Mouse (Mus musculus): ENCODE measurements at regions not wholly inside any gene's neighbourhood (a gene's known extent, or its start where the extent isn't known, plus 50 kb on each side); places are given as distances from the start of the nearest gene placed in this dataset.

GRCm38 (mm10) chr9:31971801-31972628 is 58.8 kb upstream of the Barx2 start:
- 13% methylated on average over 7 of the region's 7 CpGs for WGBS
- Histone ChIP-seq H3K4me3 (replicated peaks; ENCODE audit: insufficient read depth, low read depth, low read length) (no peak overlapping the region), H3K27ac (ENCODE audit: insufficient read depth, low read length) (no peak overlapping the region), H3K4me1 (ENCODE audit: control insufficient read depth, insufficient read depth, low read length) (peaks cover 4% of the 10 kb centered on the region; the same call in 1 of the 2 replicates), H3K27me3 (ENCODE audit: control insufficient read depth, insufficient read depth, low read length) (no peaks in the 10 kb centered on the region; the same call in 1 of the 2 replicates)
- TF ChIP-seq CTCF (IDR thresholded peaks at IDR 0.05; ENCODE audit: borderline replicate concordance, insufficient read depth, low read depth, low read length) (peak; percentile 77), POLR2A (IDR thresholded peaks at IDR 0.05; ENCODE audit: borderline replicate concordance, insufficient read depth, low read length) (no peak)
- DNase-seq, result peak; percentile 47 to 55

DNA sequence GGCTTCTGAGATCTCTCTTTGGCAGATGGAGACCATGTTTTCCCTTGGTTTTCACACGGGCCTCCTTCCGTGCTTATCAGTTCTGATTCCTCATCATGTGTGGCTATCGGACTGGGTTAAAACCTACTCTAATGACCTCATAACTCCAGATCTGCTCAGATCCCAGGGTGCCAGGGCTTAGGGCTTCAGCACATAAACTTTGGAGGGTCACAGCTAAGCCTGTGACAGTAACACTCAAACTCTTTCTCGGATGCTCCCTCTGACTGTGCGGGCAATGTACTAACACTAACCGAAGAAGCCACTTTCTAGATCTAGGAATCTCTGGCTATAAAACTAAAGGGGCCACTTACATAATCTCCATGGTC is 59.3 kb upstream of the Barx2 start:
- H3K27ac ChIP-seq (ENCODE audit: insufficient read depth, low read length), result no peak overlapping the region
- peaks cover 4% of the 10 kb centered on the region; the same call in 1 of the 2 replicates for H3K4me1 ChIP-seq (ENCODE audit: control insufficient read depth, insufficient read depth, low read length)
- 40% methylated on average over 6 of the region's 6 CpGs for WGBS
- H3K4me3 ChIP-seq (replicated peaks; ENCODE audit: insufficient read depth, low read depth, low read length), result no peak overlapping the region
- no peaks in the 10 kb centered on the region; the same call in 1 of the 2 replicates for H3K27me3 ChIP-seq (ENCODE audit: control insufficient read depth, insufficient read depth, low read length)
- no peak for DNase-seq
- no peak for TF ChIP-seq CTCF (IDR thresholded peaks at IDR 0.05; ENCODE audit: borderline replicate concordance, insufficient read depth, low read depth, low read length)
- TF ChIP-seq POLR2A (IDR thresholded peaks at IDR 0.05; ENCODE audit: borderline replicate concordance, insufficient read depth, low read length), result no peak

GRCm38 (mm10) chr9:31976191-31976590 is 62.9 kb upstream of the Barx2 start:
- no peaks in the 10 kb centered on the region; the same call in 1 of the 2 replicates for H3K27me3 ChIP-seq (ENCODE audit: control insufficient read depth, insufficient read depth, low read length)
- no peak for TF ChIP-seq CTCF (IDR thresholded peaks at IDR 0.05; ENCODE audit: borderline replicate concordance, insufficient read depth, low read depth, low read length)
- no peak for TF ChIP-seq POLR2A (IDR thresholded peaks at IDR 0.05; ENCODE audit: borderline replicate concordance, insufficient read depth, low read length)

GRCm38 (mm10) chr9:31978071-31978470 is 64.8 kb upstream of the Barx2 start:
- Histone ChIP-seq H3K27me3 (ENCODE audit: control insufficient read depth, insufficient read depth, low read length) (no peaks in the 10 kb centered on the region; the same call in 1 of the 2 replicates), H3K4me3 (replicated peaks; ENCODE audit: insufficient read depth, low read depth, low read length) (no peak overlapping the region), H3K4me1 (ENCODE audit: control insufficient read depth, insufficient read depth, low read length) (no peaks in the 10 kb centered on the region), H3K27ac (ENCODE audit: insufficient read depth, low read length) (no peak overlapping the region)
- 93% methylated on average over 2 of the region's 2 CpGs for WGBS
- no peak for DNase-seq
- TF ChIP-seq CTCF (IDR thresholded peaks at IDR 0.05; ENCODE audit: borderline replicate concordance, insufficient read depth, low read depth, low read length), result no peak
- TF ChIP-seq POLR2A (IDR thresholded peaks at IDR 0.05; ENCODE audit: borderline replicate concordance, insufficient read depth, low read length), result no peak

More at GRCm38 (mm10) chr9:31976191-31976590, 62.9 kb upstream of the Barx2 start:
- Histone ChIP-seq H3K4me3 (replicated peaks; ENCODE audit: insufficient read depth, low read depth, low read length) (no peak overlapping the region), H3K4me1 (ENCODE audit: control insufficient read depth, insufficient read depth, low read length) (peaks cover 4% of the 10 kb centered on the region; the same call in 1 of the 2 replicates), H3K27ac (ENCODE audit: insufficient read depth, low read length) (no peak overlapping the region)
- no peak for DNase-seq
- 42% methylated on average over 2 of the region's 2 CpGs for WGBS

DNA sequence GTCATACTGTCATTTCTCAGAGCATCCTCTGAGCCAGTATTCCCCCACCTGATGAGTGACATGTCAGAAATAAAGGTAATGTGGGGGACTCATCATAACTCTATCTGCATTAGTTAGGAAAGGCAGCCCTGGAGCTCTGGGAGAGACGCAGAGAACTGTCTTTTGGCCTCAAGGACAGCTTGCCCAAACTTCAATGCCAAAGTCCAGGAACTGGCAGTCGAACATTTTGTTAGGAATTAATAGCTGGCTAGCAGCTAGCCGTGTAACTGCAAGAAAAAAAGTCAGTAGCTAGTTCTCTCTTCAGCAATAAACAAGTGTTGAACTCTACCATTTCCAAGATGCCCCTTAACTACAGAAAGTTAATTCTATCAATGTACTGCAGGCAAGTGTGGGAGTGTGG is 65.9 kb upstream of the Barx2 start:
- TF ChIP-seq CTCF (IDR thresholded peaks at IDR 0.05; ENCODE audit: borderline replicate concordance, insufficient read depth, low read depth, low read length) (no peak), POLR2A (IDR thresholded peaks at IDR 0.05; ENCODE audit: borderline replicate concordance, insufficient read depth, low read length) (no peak)
- Histone ChIP-seq H3K4me1 (ENCODE audit: control insufficient read depth, insufficient read depth, low read length) (no peaks in the 10 kb centered on the region), H3K4me3 (replicated peaks; ENCODE audit: insufficient read depth, low read depth, low read length) (no peak overlapping the region), H3K27ac (ENCODE audit: insufficient read depth, low read length) (no peak overlapping the region), H3K27me3 (ENCODE audit: control insufficient read depth, insufficient read depth, low read length) (no peaks in the 10 kb centered on the region; the same call in 1 of the 2 replicates)
- no peak for DNase-seq
- WGBS, result 52% methylated on average over 3 of the region's 3 CpGs

GRCm38 (mm10) chr9:31980459-31980858 is 67.2 kb upstream of the Barx2 start:
- H3K4me1 ChIP-seq (ENCODE audit: control insufficient read depth, insufficient read depth, low read length), result no peaks in the 10 kb centered on the region
- H3K27ac ChIP-seq (ENCODE audit: insufficient read depth, low read length), result no peak overlapping the region
- WGBS, result 97% methylated on average over 5 of the region's 5 CpGs
- TF ChIP-seq POLR2A (IDR thresholded peaks at IDR 0.05; ENCODE audit: borderline replicate concordance, insufficient read depth, low read length), result no peak
- no peak for DNase-seq
- no peak overlapping the region for H3K4me3 ChIP-seq (replicated peaks; ENCODE audit: insufficient read depth, low read depth, low read length)
- no peaks in the 10 kb centered on the region; the same call in 1 of the 2 replicates for H3K27me3 ChIP-seq (ENCODE audit: control insufficient read depth, insufficient read depth, low read length)

- Histone ChIP-seq H3K27me3 (ENCODE audit: control insufficient read depth, insufficient read depth, low read length) (no peaks in the 10 kb centered on the region; the same call in 1 of the 2 replicates), H3K4me1 (ENCODE audit: control insufficient read depth, insufficient read depth, low read length) (no peaks in the 10 kb centered on the region), H3K4me3 (replicated peaks; ENCODE audit: insufficient read depth, low read depth, low read length) (no peak overlapping the region), H3K27ac (ENCODE audit: insufficient read depth, low read length) (no peak overlapping the region)
- no peak for DNase-seq
- TF ChIP-seq CTCF (IDR thresholded peaks at IDR 0.05; ENCODE audit: borderline replicate concordance, insufficient read depth, low read depth, low read length) (no peak), POLR2A (IDR thresholded peaks at IDR 0.05; ENCODE audit: borderline replicate concordance, insufficient read depth, low read length) (no peak)
- WGBS, result 64% methylated on average over 12 of the region's 12 CpGs
Observed at GRCm38 (mm10) chr9:31983759-31984586, 70.7 kb upstream of the Barx2 start.

Measured in cerebellum, adult 2 months (tissue).